Mouse (Mus musculus): Measurements from ENCODE around the gene Clns1a. TPM values are rescaled to one million over a fixed set of nuclear protein-coding genes. Genes with fewer than 3 reads are reported as not detected.

Clns1a gene
- polyA plus RNA-seq, 1 experiment from 2014 or later, result 264 TPM

DNA sequence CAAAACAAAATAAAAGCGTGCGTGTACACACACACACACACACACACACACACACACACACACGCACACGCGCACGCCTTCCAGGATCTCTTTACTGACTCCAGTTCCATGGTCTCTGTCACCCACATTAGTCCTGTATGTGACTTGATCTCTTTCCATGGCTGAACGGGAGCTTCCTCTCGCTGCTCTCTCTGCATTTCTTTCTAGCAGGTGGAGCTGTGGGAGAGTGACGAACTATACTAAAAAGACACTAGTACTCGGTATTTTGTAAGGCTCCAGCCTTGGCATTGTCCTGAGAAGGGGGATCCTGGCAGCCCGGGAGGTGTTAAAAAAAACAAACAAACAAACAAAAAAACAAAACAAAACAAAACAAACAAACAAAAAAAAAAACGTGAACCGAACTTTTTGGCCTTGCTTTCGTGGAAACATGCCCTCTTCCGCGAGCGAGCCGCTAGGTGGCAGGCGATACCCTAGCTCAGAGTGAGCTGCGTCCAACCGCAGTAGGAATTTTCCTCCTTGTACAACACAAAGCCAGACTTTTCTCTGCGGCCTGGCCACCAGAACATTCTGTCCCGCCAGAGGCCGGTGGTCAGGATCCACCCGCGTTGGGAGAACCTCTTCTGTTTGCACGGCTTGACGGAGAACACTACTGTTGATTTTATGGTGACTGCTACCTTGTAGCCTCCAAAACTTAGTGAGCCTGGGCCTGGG lies 51.5 kb downstream of the Clns1a start:
- ATAC-seq (ENCODE audit: insufficient read depth, low FRiP score, low TSS enrichment) (peak; percentile 64; the same call in 1 of the 2 replicates), DNase-seq (ENCODE audit: low spot score) (peak; percentile 82)
- peaks cover 4% of the 10 kb centered on the region; the same call in 1 of the 2 replicates for H3K4me1 ChIP-seq (ENCODE audit: control insufficient read depth, insufficient read depth, low read length)
- no peak overlapping the region for H3K9ac ChIP-seq (ENCODE audit: low read length)
- no peak overlapping the region for H3K27ac ChIP-seq (ENCODE audit: low read depth, low read length)
- no peak overlapping the region for H3K4me2 ChIP-seq (ENCODE audit: low read depth)
- H3K9me3 ChIP-seq (ENCODE audit: control insufficient read depth, low read length), result no peaks in the 10 kb centered on the region
- no peak overlapping the region for H3K4me3 ChIP-seq (ENCODE audit: low read depth, low read length)
- WGBS, result 29% methylated on average over 28 of the region's 28 CpGs
- no peaks in the 10 kb centered on the region for H3K27me3 ChIP-seq (ENCODE audit: control insufficient read depth, insufficient read depth, low read length)
- no peaks in the 10 kb centered on the region for H3K36me3 ChIP-seq (ENCODE audit: control insufficient read depth, insufficient read depth, low read length)

DNA sequence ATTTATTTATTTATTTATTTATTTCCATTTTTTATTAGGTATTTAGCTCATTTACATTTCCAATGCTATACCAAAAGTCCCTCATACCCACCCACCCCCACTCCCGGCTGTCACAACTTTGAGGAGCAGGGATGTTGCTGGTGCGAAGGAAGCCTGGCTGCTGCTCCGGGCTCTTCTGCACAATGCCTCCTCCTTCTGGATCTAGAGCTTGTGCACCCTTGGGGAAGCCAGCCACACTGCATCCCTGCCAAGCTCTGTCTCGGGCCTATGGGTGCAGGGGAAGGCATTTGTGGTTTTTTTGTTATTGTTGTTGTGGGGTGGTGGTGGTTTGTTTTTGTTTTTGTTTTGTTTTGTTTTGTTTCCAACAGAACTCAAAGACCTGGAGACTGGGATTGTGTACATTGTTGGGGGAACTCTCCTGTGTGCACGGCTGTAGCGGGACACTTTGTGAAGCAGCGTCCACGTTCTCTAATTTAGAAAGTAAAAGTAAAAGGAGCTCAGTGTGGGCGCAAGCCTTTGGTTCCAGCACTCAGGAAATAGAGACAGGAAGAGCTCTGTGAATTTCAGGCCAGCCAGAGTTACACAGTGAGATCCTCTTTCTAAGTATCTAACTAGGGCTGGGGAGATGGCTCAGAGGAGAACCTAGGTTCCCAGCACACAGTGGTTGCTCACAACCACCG lies 52.2 kb downstream of the Clns1a start:
- no peaks in the 10 kb centered on the region for H3K36me3 ChIP-seq (ENCODE audit: control insufficient read depth, insufficient read depth, low read length)
- H3K27me3 ChIP-seq (ENCODE audit: control insufficient read depth, insufficient read depth, low read length), result no peaks in the 10 kb centered on the region
- peak overlapping the region; percentile 22; the same call in 1 of the 2 replicates for H3K4me2 ChIP-seq (ENCODE audit: low read depth)
- no peak overlapping the region for H3K4me3 ChIP-seq (ENCODE audit: low read depth, low read length)
- H3K9me3 ChIP-seq (ENCODE audit: control insufficient read depth, low read length), result no peaks in the 10 kb centered on the region
- H3K9ac ChIP-seq (ENCODE audit: low read length), result no peak overlapping the region
- H3K4me1 ChIP-seq (ENCODE audit: control insufficient read depth, insufficient read depth, low read length), result peaks cover 4% of the 10 kb centered on the region; the same call in 1 of the 2 replicates
- ATAC-seq (ENCODE audit: insufficient read depth, low FRiP score, low TSS enrichment) (peak; percentile 18; the same call in 1 of the 2 replicates), DNase-seq (ENCODE audit: low spot score) (no peak)
- 66% methylated on average over 10 of the region's 10 CpGs for WGBS
- no peak overlapping the region for H3K27ac ChIP-seq (ENCODE audit: low read depth, low read length)

DNA sequence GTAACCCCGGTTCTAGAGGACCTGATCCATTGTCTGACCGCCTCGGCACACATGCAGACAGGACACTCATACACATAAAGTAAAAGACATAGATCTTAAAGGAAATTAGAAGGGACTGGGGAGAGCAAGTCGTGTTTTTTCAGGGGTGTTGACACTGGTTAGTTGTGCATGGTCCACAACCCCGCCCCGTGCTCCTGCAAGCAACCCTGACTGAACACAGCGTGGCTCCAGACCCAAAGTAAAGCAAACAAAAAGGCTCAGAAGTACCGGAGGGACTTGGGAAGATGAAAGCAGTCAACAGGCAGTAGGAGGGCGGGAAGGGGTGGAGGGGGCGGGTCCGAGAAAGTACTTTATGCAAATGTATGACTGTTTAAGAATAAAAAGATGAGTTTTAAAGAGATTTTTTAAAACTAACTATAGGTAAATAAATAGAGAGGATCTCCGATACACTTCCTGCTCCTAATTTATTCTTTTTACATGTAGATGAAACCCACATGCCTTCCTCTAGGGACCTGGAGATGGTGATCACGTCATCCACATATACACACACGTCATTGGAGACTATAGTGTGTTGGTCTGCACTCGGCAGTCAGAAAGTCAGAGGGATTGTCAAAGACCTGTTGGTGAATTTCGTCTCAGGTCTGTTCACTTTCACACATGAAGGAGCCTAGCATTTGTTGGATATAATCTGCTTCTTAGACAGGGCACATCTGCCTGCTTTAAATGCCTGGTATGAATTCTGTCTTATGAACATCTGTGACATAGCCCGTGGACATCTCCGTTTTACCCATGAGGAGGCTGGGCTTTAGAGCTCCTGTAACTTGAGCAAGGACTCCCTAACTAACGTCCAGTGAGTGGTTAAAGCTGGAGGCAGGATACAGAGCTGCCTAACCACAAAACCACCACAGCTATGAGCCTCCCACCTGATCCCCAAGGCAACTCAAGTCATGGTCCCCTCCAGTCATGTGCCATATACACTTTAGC lies 53.1 kb downstream of the Clns1a start:
- Histone ChIP-seq H3K36me3 (ENCODE audit: control insufficient read depth, insufficient read depth, low read length) (no peaks in the 10 kb centered on the region), H3K4me2 (ENCODE audit: low read depth) (peak overlapping the region; percentile 22; the same call in 1 of the 2 replicates), H3K27ac (ENCODE audit: low read depth, low read length) (no peak overlapping the region), H3K9ac (ENCODE audit: low read length) (no peak overlapping the region), H3K4me3 (ENCODE audit: low read depth, low read length) (no peak overlapping the region), H3K4me1 (ENCODE audit: control insufficient read depth, insufficient read depth, low read length) (0 out of 2 replicates have a peak, but pooled peaks cover 4% of the 10 kb centered on the region), H3K9me3 (ENCODE audit: control insufficient read depth, low read length) (no peaks in the 10 kb centered on the region), H3K27me3 (ENCODE audit: control insufficient read depth, insufficient read depth, low read length) (no peaks in the 10 kb centered on the region)
- ATAC-seq (ENCODE audit: insufficient read depth, low FRiP score, low TSS enrichment) (0 out of 2 replicates have a peak, but pooled peaks have one; percentile 18), DNase-seq (ENCODE audit: low spot score) (no peak)
- WGBS, result 33% methylated on average over 19 of the region's 19 CpGs

GRCm38 (mm10) chr7:97756967-97757881 lies 60.8 kb downstream of the Clns1a start:
- peak overlapping the region; percentile 23; the same call in 1 of the 2 replicates for H3K27ac ChIP-seq (ENCODE audit: low read depth, low read length)
- peak overlapping the region; percentile 48 for H3K9ac ChIP-seq (ENCODE audit: low read length)
- ATAC-seq (ENCODE audit: insufficient read depth, low FRiP score, low TSS enrichment) (peak; percentile 72), DNase-seq (ENCODE audit: low spot score) (peak; percentile 66)
- no peaks in the 10 kb centered on the region for H3K9me3 ChIP-seq (ENCODE audit: control insufficient read depth, low read length)
- peak overlapping the region; percentile 25 for H3K4me2 ChIP-seq (ENCODE audit: low read depth)
- H3K4me1 ChIP-seq (ENCODE audit: control insufficient read depth, insufficient read depth, low read length), result 0 out of 2 replicates have a peak, but pooled peaks cover 6% of the 10 kb centered on the region
- 48% methylated on average over 18 of the region's 18 CpGs for WGBS
- no peaks in the 10 kb centered on the region for H3K36me3 ChIP-seq (ENCODE audit: control insufficient read depth, insufficient read depth, low read length)
- no peak overlapping the region for H3K4me3 ChIP-seq (ENCODE audit: low read depth, low read length)
- H3K27me3 ChIP-seq (ENCODE audit: control insufficient read depth, insufficient read depth, low read length), result no peaks in the 10 kb centered on the region

GRCm38 (mm10) chr7:97764591-97764990 lies 68.2 kb downstream of the Clns1a start:
- H3K27ac ChIP-seq (ENCODE audit: low read depth, low read length), result no peak overlapping the region
- no peaks in the 10 kb centered on the region for H3K9me3 ChIP-seq (ENCODE audit: control insufficient read depth, low read length)
- DNase-seq (ENCODE audit: low spot score) (no peak), ATAC-seq (ENCODE audit: insufficient read depth, low FRiP score, low TSS enrichment) (no peak)
- no peaks in the 10 kb centered on the region for H3K27me3 ChIP-seq (ENCODE audit: control insufficient read depth, insufficient read depth, low read length)
- H3K4me2 ChIP-seq (ENCODE audit: low read depth), result no peak overlapping the region
- no peaks in the 10 kb centered on the region for H3K36me3 ChIP-seq (ENCODE audit: control insufficient read depth, insufficient read depth, low read length)
- no peaks in the 10 kb centered on the region for H3K4me1 ChIP-seq (ENCODE audit: control insufficient read depth, insufficient read depth, low read length)
- 82% methylated on average over 11 of the region's 11 CpGs for WGBS
- H3K4me3 ChIP-seq (ENCODE audit: low read depth, low read length), result no peak overlapping the region
- no peak overlapping the region for H3K9ac ChIP-seq (ENCODE audit: low read length)

DNA sequence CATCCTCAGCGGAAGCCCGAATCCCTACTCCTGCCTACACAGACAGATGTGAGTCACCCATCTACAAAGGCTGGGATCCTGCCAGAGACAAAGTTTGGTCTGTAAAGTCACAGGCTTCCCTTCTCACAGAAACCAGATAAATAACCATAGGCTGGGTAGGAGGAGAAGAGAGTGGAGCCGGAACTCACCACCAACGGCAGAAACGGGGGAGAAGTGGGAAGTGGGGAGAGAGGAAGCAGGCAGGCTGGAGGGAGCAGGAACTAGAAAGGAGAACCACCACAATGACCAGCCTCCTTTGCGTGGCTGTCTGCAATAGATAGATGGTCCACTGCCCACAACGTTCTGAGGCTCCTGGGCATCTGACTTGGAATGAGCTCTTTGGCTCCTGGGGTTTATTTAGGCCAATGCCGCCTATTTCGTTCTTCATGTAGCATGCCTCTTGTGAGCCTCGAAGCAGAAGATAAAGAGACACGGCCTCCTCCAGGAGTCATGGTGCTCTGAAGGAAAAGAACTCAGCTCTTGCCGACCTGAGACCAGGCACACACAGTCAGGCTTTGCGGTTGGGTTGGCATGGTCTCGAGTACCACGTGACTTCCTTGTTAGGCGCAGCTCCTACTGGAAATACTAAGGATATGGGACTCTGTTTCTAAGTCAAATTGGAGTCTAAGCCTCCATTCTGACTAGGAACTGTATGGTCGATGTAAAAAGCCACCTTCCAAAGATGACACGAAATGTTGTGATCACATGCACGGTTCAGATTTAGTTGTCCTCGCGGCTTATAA lies 68.9 kb downstream of the Clns1a start:
- DNase-seq (ENCODE audit: low spot score) (no peak), ATAC-seq (ENCODE audit: insufficient read depth, low FRiP score, low TSS enrichment) (no peak)
- Histone ChIP-seq H3K36me3 (ENCODE audit: control insufficient read depth, insufficient read depth, low read length) (no peaks in the 10 kb centered on the region), H3K9ac (ENCODE audit: low read length) (no peak overlapping the region), H3K27ac (ENCODE audit: low read depth, low read length) (no peak overlapping the region), H3K4me2 (ENCODE audit: low read depth) (no peak overlapping the region), H3K9me3 (ENCODE audit: control insufficient read depth, low read length) (no peaks in the 10 kb centered on the region), H3K27me3 (ENCODE audit: control insufficient read depth, insufficient read depth, low read length) (no peaks in the 10 kb centered on the region), H3K4me3 (ENCODE audit: low read depth, low read length) (no peak overlapping the region), H3K4me1 (ENCODE audit: control insufficient read depth, insufficient read depth, low read length) (no peaks in the 10 kb centered on the region)
- WGBS, result 90% methylated on average over 21 of the region's 21 CpGs

GRCm38 (mm10) chr7:97765963-97766347 lies 69.5 kb downstream of the Clns1a start:
- H3K36me3 ChIP-seq (ENCODE audit: control insufficient read depth, insufficient read depth, low read length), result no peaks in the 10 kb centered on the region
- H3K4me1 ChIP-seq (ENCODE audit: control insufficient read depth, insufficient read depth, low read length), result no peaks in the 10 kb centered on the region
- no peak overlapping the region for H3K9ac ChIP-seq (ENCODE audit: low read length)
- WGBS, result 81% methylated on average over 5 of the region's 5 CpGs
- no peaks in the 10 kb centered on the region for H3K9me3 ChIP-seq (ENCODE audit: control insufficient read depth, low read length)
- no peaks in the 10 kb centered on the region for H3K27me3 ChIP-seq (ENCODE audit: control insufficient read depth, insufficient read depth, low read length)
- DNase-seq (ENCODE audit: low spot score) (no peak), ATAC-seq (ENCODE audit: insufficient read depth, low FRiP score, low TSS enrichment) (no peak)
- H3K4me2 ChIP-seq (ENCODE audit: low read depth), result no peak overlapping the region
- H3K27ac ChIP-seq (ENCODE audit: low read depth, low read length), result no peak overlapping the region
- H3K4me3 ChIP-seq (ENCODE audit: low read depth, low read length), result no peak overlapping the region

Measured in neural tube, embryonic 11.5 days (tissue).